Mouse (Mus musculus): ENCODE data around the gene Hist1h4a. TPM values are rescaled to one million over a fixed set of nuclear protein-coding genes. Genes with fewer than 3 reads are reported as not detected.
A peak's percentile ranks its signal among the peaks of the same experiment; 100 is the strongest.
"Not testable (repeated sequence)": the region's sequence is repeated elsewhere in the genome, so short reads cannot be mapped to it uniquely, and the experiment has no call there.

Hist1h4a gene
- polyA plus RNA-seq, 1 experiment from 2014 or later = not detected

GRCm38 (mm10) chr13:23747081-23747891 lies 13.7 kb downstream of the Hist1h4a start:
- Histone ChIP-seq H3K36me3 (no peaks in the 10 kb centered on the region), H3K4me3 (peak overlapping the region; percentile 39), H3K4me2 (peak overlapping the region; percentile 65), H3K9ac (peak overlapping the region; percentile 68), H3K27me3 (replicated peaks) (no peaks in the 10 kb centered on the region), H3K4me1 (replicated peaks) (peaks cover 11% of the 10 kb centered on the region), H3K9me3 (replicated peaks) (no peaks in the 10 kb centered on the region), H3K27ac (ENCODE audit: poor library complexity, severe bottlenecking) (peak overlapping the region; percentile 100)
- WGBS = 5% methylated on average over 13 of the region's 13 CpGs
- no peak for ATAC-seq (ENCODE audit: insufficient number of reproducible peaks, low FRiP score)

GRCm38 (mm10) chr13:23746201-23747080 lies 14.6 kb downstream of the Hist1h4a start, which contains the start of gene Hist1h2bb:
Gene Hist1h2bb, plus strand, starts transcription at chr13:23746734.
- peak within 1 kb of the TSS; percentile 65 for H3K4me2 ChIP-seq
- H3K9ac ChIP-seq = peak within 1 kb of the TSS; percentile 75
- peak within 1 kb of the TSS; percentile 100 for H3K27ac ChIP-seq (ENCODE audit: poor library complexity, severe bottlenecking)
- H3K4me3 ChIP-seq = peak within 1 kb of the TSS; percentile 52
- not testable (repeated sequence) for H3K9me3 ChIP-seq (replicated peaks); H3K27me3 ChIP-seq (replicated peaks); H3K36me3 ChIP-seq
- WGBS = under 1% methylated on average over 44 of the region's 58 CpGs
- peaks cover 16% of the 10 kb centered on the region for H3K4me1 ChIP-seq (replicated peaks)
- peak; percentile 90 for ATAC-seq (ENCODE audit: insufficient number of reproducible peaks, low FRiP score)

DNA sequence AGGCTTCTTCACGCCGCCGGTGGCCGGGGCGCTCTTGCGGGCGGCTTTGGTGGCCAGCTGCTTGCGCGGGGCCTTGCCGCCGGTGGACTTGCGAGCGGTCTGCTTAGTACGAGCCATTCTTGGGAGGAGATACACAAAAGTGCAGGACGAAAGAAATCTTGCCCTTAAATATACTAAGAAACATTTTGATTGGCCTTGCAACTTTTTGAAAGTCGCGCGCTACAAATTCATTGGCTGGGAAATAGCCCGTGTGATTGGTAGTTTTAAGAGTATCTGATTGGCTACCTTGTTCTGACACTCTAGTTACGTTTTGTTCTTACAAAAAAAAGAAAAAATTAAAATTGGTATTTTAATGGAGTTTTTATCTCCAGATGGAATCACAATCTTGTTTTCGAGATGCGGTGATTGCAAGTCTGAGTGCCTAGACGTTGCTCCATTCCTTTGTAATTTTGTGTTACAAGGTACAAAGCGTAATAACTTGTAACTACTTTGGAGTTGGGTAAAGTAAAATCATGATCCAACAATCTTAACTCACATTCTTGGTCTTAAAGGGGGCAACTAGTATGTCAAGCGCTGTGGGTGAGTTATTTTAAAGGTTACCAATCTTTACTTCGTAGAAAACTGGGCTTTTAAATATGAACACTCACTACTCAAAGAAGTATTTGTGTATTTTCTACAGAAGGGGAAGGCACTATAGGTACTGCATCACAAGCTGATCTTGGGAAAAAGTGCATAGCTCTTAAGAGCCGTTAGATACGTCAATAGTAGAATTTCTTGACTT lies 15.5 kb downstream of the Hist1h4a start, which contains the start of gene Hist1h3c:
Hist1h3c (minus strand) TSS at position 222 of the 781 bp plus-strand sequence.
- Histone ChIP-seq H3K9ac (peak within 1 kb of the TSS; percentile 75), H3K9me3 (replicated peaks) (no peaks in the 10 kb centered on the region), H3K27me3 (replicated peaks) (no peaks in the 10 kb centered on the region), H3K4me3 (peak within 1 kb of the TSS; percentile 52), H3K4me2 (peak within 1 kb of the TSS; percentile 69), H3K27ac (ENCODE audit: poor library complexity, severe bottlenecking) (peak within 1 kb of the TSS; percentile 100), H3K4me1 (replicated peaks) (peaks cover 16% of the 10 kb centered on the region), H3K36me3 (no peaks in the 10 kb centered on the region)
- peak; percentile 74 for ATAC-seq (ENCODE audit: insufficient number of reproducible peaks, low FRiP score)
- under 1% methylated on average over 28 of the region's 28 CpGs for WGBS

DNA sequence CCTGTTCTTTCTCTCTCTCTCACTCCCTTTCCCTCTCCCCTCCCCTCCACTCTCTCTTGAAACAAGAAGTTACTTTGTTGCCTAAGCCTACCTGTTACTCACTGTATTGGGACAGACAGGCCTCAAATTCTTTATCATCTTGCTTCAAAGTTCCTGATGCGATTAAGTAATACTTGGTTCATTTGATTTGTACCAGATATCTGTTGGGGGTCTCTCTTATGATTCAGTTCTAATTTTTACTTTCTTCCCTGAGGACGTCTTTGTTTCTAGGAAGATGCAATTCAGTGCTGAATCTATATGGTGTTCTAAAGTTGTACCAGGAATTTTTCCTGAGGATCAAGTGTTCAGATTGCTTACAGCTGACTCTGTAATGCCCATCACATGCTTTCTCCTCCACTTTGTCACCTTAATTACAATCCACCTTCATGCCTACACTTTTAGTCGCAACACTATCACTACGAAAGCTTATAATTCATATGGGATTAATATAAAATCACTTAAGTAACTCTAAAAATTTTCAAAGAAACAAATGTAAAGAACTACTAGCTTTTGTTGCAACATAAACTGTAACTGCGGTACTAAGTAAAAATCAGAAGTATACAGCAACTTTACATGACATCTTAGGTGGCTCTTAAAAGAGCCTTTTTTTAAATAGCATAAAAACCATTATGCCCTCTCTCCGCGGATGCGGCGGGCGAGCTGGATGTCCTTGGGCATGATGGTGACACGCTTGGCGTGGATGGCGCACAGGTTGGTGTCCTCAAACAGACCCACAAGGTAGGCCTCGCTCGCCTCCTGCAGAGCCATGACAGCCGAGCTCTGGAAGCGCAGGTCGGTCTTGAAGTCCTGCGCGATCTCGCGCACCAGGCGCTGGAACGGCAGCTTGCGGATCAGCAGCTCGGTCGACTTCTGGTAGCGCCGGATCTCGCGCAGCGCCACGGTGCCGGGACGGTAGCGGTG lies 16.3 kb downstream of the Hist1h4a start:
- ATAC-seq (ENCODE audit: insufficient number of reproducible peaks, low FRiP score) = no peak
- no peaks in the 10 kb centered on the region for H3K9me3 ChIP-seq (replicated peaks)
- H3K4me2 ChIP-seq = peak overlapping the region; percentile 69
- H3K27me3 ChIP-seq (replicated peaks) = no peaks in the 10 kb centered on the region
- no peaks in the 10 kb centered on the region for H3K36me3 ChIP-seq
- peak overlapping the region; percentile 70 for H3K9ac ChIP-seq
- H3K4me1 ChIP-seq (replicated peaks) = peaks cover 16% of the 10 kb centered on the region
- peak overlapping the region; percentile 73; the same call in 1 of the 2 replicates for H3K27ac ChIP-seq (ENCODE audit: poor library complexity, severe bottlenecking)
- 3% methylated on average over 18 of the region's 36 CpGs for WGBS
- H3K4me3 ChIP-seq = peak overlapping the region; percentile 52

DNA sequence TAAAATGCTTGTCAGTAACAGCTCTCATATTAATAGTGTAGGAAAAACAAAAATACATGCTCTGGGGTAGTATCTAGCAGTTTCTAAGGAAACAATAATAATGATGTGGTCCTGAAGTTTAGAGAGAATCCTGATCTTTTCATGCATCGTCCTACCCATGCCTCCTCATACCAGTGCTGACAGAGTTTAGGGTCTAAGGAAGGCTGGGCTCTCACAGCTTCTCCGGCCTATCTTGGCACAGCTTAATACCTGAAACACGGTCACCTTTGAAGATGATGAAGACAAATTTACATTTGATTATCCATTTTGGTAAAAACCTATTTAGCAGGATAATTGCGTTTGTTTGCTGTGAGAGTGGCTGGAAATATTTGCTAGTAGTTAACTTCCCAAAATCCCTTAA lies 17.1 kb downstream of the Hist1h4a start:
- H3K36me3 ChIP-seq = no peaks in the 10 kb centered on the region
- WGBS = 35% methylated on average over 4 of the region's 4 CpGs
- no peak overlapping the region for H3K9ac ChIP-seq
- H3K27me3 ChIP-seq (replicated peaks) = no peaks in the 10 kb centered on the region
- peaks cover 16% of the 10 kb centered on the region for H3K4me1 ChIP-seq (replicated peaks)
- ATAC-seq (ENCODE audit: insufficient number of reproducible peaks, low FRiP score) = no peak
- no peaks in the 10 kb centered on the region for H3K9me3 ChIP-seq (replicated peaks)
- no peak overlapping the region for H3K4me3 ChIP-seq
- H3K4me2 ChIP-seq = peak overlapping the region; percentile 69
- no peak overlapping the region for H3K27ac ChIP-seq (ENCODE audit: poor library complexity, severe bottlenecking)

- 83% methylated on average over 5 of the region's 5 CpGs for WGBS
- Histone ChIP-seq H3K4me1 (replicated peaks) (peaks cover 12% of the 10 kb centered on the region), H3K36me3 (no peaks in the 10 kb centered on the region), H3K27me3 (replicated peaks) (no peaks in the 10 kb centered on the region), H3K4me2 (no peak overlapping the region), H3K4me3 (no peak overlapping the region), H3K27ac (ENCODE audit: poor library complexity, severe bottlenecking) (no peak overlapping the region), H3K9ac (no peak overlapping the region), H3K9me3 (replicated peaks) (no peaks in the 10 kb centered on the region)
- ATAC-seq (ENCODE audit: insufficient number of reproducible peaks, low FRiP score) = no peak
Observed at GRCm38 (mm10) chr13:23743215-23743614, 17.8 kb downstream of the Hist1h4a start.

- H3K27ac ChIP-seq (ENCODE audit: poor library complexity, severe bottlenecking) = no peak overlapping the region
- no peaks in the 10 kb centered on the region for H3K36me3 ChIP-seq
- no peaks in the 10 kb centered on the region for H3K9me3 ChIP-seq (replicated peaks)
- no peaks in the 10 kb centered on the region for H3K27me3 ChIP-seq (replicated peaks)
- H3K4me2 ChIP-seq = no peak overlapping the region
- H3K4me1 ChIP-seq (replicated peaks) = peaks cover 8% of the 10 kb centered on the region
- ATAC-seq (ENCODE audit: insufficient number of reproducible peaks, low FRiP score) = no peak
- H3K9ac ChIP-seq = no peak overlapping the region
- H3K4me3 ChIP-seq = no peak overlapping the region
Observed at GRCm38 (mm10) chr13:23742007-23742406, 19.0 kb downstream of the Hist1h4a start.

DNA sequence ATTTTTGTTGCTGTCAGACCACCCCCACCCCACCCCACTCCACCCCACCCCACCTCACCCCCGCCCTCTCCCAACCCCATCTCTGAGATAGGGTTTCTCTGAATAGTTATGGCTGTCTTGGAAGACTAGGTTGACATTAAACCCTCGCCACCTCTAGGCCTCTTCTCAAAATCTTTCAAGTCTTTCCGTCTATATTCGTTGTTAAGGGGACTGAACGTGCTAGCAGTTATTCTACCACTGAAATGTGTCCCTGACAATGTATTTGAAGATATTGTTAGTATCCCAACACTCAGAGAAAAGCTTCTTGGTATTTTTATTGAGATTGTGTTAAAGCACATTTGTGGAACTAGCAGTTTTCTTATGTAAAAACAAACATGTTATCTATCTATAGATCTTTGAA lies 20.1 kb downstream of the Hist1h4a start:
- Histone ChIP-seq H3K4me1 (replicated peaks) (peaks cover 7% of the 10 kb centered on the region), H3K27ac (ENCODE audit: poor library complexity, severe bottlenecking) (peak overlapping the region; percentile 100; the same call in 1 of the 2 replicates), H3K4me2 (peak overlapping the region; percentile 96), H3K9ac (no peak overlapping the region), H3K36me3 (no peaks in the 10 kb centered on the region), H3K27me3 (replicated peaks) (no peaks in the 10 kb centered on the region), H3K4me3 (0 out of 2 replicates have a peak overlapping the region, but pooled peaks have one; percentile 4), H3K9me3 (replicated peaks) (no peaks in the 10 kb centered on the region)
- no peak for ATAC-seq (ENCODE audit: insufficient number of reproducible peaks, low FRiP score)
- 49% methylated on average over 5 of the region's 5 CpGs for WGBS

DNA sequence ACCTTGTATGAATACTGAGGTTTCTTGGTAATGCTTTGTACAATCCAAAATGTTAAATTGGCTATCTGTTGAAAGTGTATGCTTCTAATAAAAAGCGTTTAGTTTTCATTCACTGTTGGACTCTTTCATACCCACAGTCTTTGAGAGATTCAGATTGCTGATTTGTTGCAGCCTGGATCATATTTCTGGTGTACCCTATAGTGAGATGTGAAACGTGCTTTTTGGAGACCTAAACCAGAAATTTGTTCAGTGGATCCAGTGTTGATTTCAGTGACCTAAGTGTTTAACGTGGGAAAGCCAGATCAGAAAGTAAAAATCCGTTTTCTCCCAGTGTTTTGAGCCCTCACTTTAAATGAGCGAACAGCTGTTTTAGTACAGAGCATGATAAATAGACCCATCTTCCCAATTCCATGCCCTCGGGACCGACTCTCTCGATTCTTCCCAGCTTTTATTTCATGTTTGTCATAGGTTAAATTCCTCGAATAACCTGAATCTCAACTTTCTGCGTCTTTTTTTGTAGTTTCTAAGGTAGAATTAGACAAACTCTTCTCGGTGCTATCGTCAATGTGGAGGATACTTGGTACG lies 20.7 kb downstream of the Hist1h4a start:
- Histone ChIP-seq H3K4me2 (peak overlapping the region; percentile 96), H3K4me3 (peak overlapping the region; percentile 68), H3K27me3 (replicated peaks) (no peaks in the 10 kb centered on the region), H3K9ac (peak overlapping the region; percentile 96), H3K36me3 (no peaks in the 10 kb centered on the region), H3K4me1 (replicated peaks) (peaks cover 7% of the 10 kb centered on the region), H3K9me3 (replicated peaks) (no peaks in the 10 kb centered on the region), H3K27ac (ENCODE audit: poor library complexity, severe bottlenecking) (peak overlapping the region; percentile 100)
- ATAC-seq (ENCODE audit: insufficient number of reproducible peaks, low FRiP score) = no peak
- WGBS = 31% methylated on average over 13 of the region's 13 CpGs
